In genomic region chr7:24538701-24539100, GRCm38 (mm10) we compare ENCODE assay signal across 28 mouse cellular contexts. TPM values are rescaled to one million over a fixed set of nuclear protein-coding genes. Genes with fewer than 3 reads are reported as not detected.
DNase-seq lines count a peak whose midpoint lies in the region; ATAC-seq and TF ChIP-seq lines count a peak whose summit lies in the region.
"Had no signal": no experiment of that assay in that cellular context is flagged by ENCODE, and none has a peak within 500 bp of the region (broad histone marks: within the 10 kb centered on the region; RNA-seq: fewer than 3 reads in every experiment).

No protein-coding gene starts in this region.

- no peak overlapping the region for H3K4me2 ChIP-seq in liver, postnatal 0 days (ENCODE audit: low read depth, low read length)
- H3K4me2 ChIP-seq in heart, embryonic 12.5 days: no peak overlapping the region
- H3K4me2 ChIP-seq: embryonic facial prominence, embryonic 12.5 days; heart, embryonic 13.5 days; hindbrain, embryonic 15.5 days had no signal

- H3K9me3 ChIP-seq in liver, postnatal 0 days (ENCODE audit: low read length): no peaks in the 10 kb centered on the region
- H3K9me3 ChIP-seq in heart, embryonic 12.5 days (replicated peaks): 0 out of 2 replicates have a peak, but pooled peaks cover 4% of the 10 kb centered on the region
- H3K9me3 ChIP-seq: G1E; heart, embryonic 13.5 days; hindbrain, embryonic 15.5 days had no signal

- ATAC-seq in liver, postnatal 0 days: no peak; the same call in 1 of the 2 replicates
- peak; percentile 83 for ATAC-seq in megakaryocyte progenitor cell, adult 5-6 weeks (replicated peaks; ENCODE audit: poor library complexity)
- no peak for ATAC-seq in heart, embryonic 12.5 days (ENCODE audit: insufficient number of reproducible peaks, low FRiP score)
- ATAC-seq: forebrain, postnatal 0 days; inflammation-experienced regulatory T-cells, adult 6 months; intestine, postnatal 0 days; Patski had no signal

- H3K4me3 ChIP-seq in liver, adult 2 months (ENCODE audit: insufficient read depth, low read depth, low read length): no peak overlapping the region
- no peak overlapping the region for H3K4me3 ChIP-seq in liver, postnatal 0 days (ENCODE audit: low read depth, low read length)
- no peak overlapping the region for H3K4me3 ChIP-seq in heart, embryonic 12.5 days
- H3K4me3 ChIP-seq: embryonic facial prominence, embryonic 12.5 days; heart, embryonic 13.5 days; hindbrain, embryonic 15.5 days had no signal

- no peak overlapping the region for H3K9ac ChIP-seq in liver, adult 2 months (ENCODE audit: low read depth, low read length)
- H3K9ac ChIP-seq in liver, postnatal 0 days (replicated peaks): no peak overlapping the region
- H3K9ac ChIP-seq in heart, embryonic 12.5 days: no peak overlapping the region
- H3K9ac ChIP-seq: embryonic facial prominence, embryonic 12.5 days; forebrain, postnatal 0 days; heart, embryonic 13.5 days; hindbrain, embryonic 15.5 days had no signal

- WGBS in liver, adult 2 months: 33% methylated on average over 5 of the region's 5 CpGs
- WGBS in liver, postnatal 0 days (ENCODE audit: insufficient replicate concordance): 46% methylated on average over 5 of the region's 5 CpGs
- WGBS in heart, embryonic 12.5 days: 78% methylated on average over 5 of the region's 5 CpGs

- no peak for TF ChIP-seq CTCF in liver, adult 2 months (IDR thresholded peaks at IDR 0.05; ENCODE audit: low read depth, low read length)
- no peak for TF ChIP-seq CTCF in liver, postnatal 0 days (IDR thresholded peaks at IDR 0.05; ENCODE audit: low read depth)

- intact Hi-C loops in heart, postnatal 36 days (cut with DNase I): no loop called here

- no peak overlapping the region for H3K27ac ChIP-seq in liver, adult 2 months (replicated peaks; ENCODE audit: insufficient read depth, low read depth, low read length)
- H3K27ac ChIP-seq in liver, postnatal 0 days (ENCODE audit: low read depth): no peak overlapping the region
- H3K27ac ChIP-seq in heart, embryonic 12.5 days (ENCODE audit: poor library complexity, severe bottlenecking): no peak overlapping the region
- H3K27ac ChIP-seq: embryonic facial prominence, embryonic 12.5 days; heart, embryonic 13.5 days; hindbrain, embryonic 15.5 days had no signal

- H3K36me3 ChIP-seq in liver, adult 2 months (ENCODE audit: control insufficient read depth, insufficient read depth, low read length): no peaks in the 10 kb centered on the region
- H3K36me3 ChIP-seq in liver, postnatal 0 days (replicated peaks; ENCODE audit: insufficient read depth, low read length): peaks cover 17% of the 10 kb centered on the region
- peaks cover 29% of the 10 kb centered on the region for H3K36me3 ChIP-seq in heart, embryonic 12.5 days

- no peaks in the 10 kb centered on the region for H3K27me3 ChIP-seq in liver, adult 2 months (ENCODE audit: control insufficient read depth, insufficient read depth, low read length)
- H3K27me3 ChIP-seq in liver, postnatal 0 days (ENCODE audit: insufficient read depth, low read length): no peaks in the 10 kb centered on the region
- H3K27me3 ChIP-seq in heart, embryonic 12.5 days (replicated peaks): peaks cover 6% of the 10 kb centered on the region
- H3K27me3 ChIP-seq: hindbrain, embryonic 15.5 days; Patski had no signal

- no peak for TF ChIP-seq POLR2A in liver, adult 2 months (IDR thresholded peaks at IDR 0.05; ENCODE audit: extremely low read depth, insufficient read depth, low read length)

- no peaks in the 10 kb centered on the region; the same call in 1 of the 2 replicates for H3K79me2 ChIP-seq in liver, adult 2 months (ENCODE audit: control insufficient read depth, insufficient read depth, low read length)

- DNase-seq in liver, adult 2 months (ENCODE audit: extremely low read depth, low read depth, low spot score): peak; percentile 82
- no peak for DNase-seq in liver, postnatal 0 days
- DNase-seq in ES-CJ7 (ENCODE audit: low read depth, low spot score) (peak; percentile 65), ZHBTc4 (ENCODE audit: low read depth, low spot score) (peak; percentile 67)
- no peak for DNase-seq in heart, postnatal 36 days
- DNase-seq in lung, postnatal 14 days: no peak
- DNase-seq: cerebellum, adult 11 months; cerebellum, adult 8-10 months; forebrain, postnatal 0 days; gastrocnemius, postnatal 14 days had no signal

- peaks cover 5% of the 10 kb centered on the region for H3K4me1 ChIP-seq in liver, adult 2 months (ENCODE audit: control insufficient read depth, insufficient read depth, low read length)
- peaks cover 5% of the 10 kb centered on the region; the same call in 1 of the 2 replicates for H3K4me1 ChIP-seq in liver, postnatal 0 days (ENCODE audit: insufficient read depth)
- peaks cover 7% of the 10 kb centered on the region for H3K4me1 ChIP-seq in heart, embryonic 12.5 days (replicated peaks)

- TF ChIP-seq EP300 in liver, postnatal 0 days (IDR thresholded peaks at IDR 0.05; ENCODE audit: low read depth): no peak

RNA-seq across cellular contexts. Expression of gene Pinlyp, which starts 7.2 kb away (rescaled TPM):
- total RNA-seq in liver, adult 2 months (2014; rRNA removed): not detected in 2 replicates
- not detected in 2 replicates for polyA plus RNA-seq in liver, adult 2 months (2012; rRNA removed)
- 0.13 TPM in 1 of 2 replicates, not detected in the other for polyA plus RNA-seq in liver, postnatal 0 days (2015; fragmentation: Nextera tagmentation; extraction: Ambion mirVana)
- total RNA-seq in megakaryocyte progenitor cell, adult 5-6 weeks (2015): not detected in 2 replicates
- not detected in 2 replicates for total RNA-seq in megakaryocyte progenitor cell, adult 5-6 weeks (2017)
- polyA plus RNA-seq in heart, embryonic 12.5 days (2016; fragmentation: Nextera tagmentation; extraction: Ambion mirVana): not detected in 2 replicates
- not detected for total RNA-seq in heart, postnatal 36 days (2021)
- total RNA-seq: adrenal gland, postnatal 10 days; adrenal gland, postnatal 4 days; G1E; gastrocnemius, adult 18-20 months; gastrocnemius, postnatal 14 days; heart, adult 8-10 months; heart, postnatal 4 days had no signal
- polyA plus RNA-seq: embryonic facial prominence, embryonic 12.5 days; forebrain, embryonic 11.5 days; forebrain, postnatal 0 days; G1E; heart, embryonic 13.5 days; heart, postnatal 0 days; inflammation-experienced regulatory T-cells, adult 6 months; intestine, postnatal 0 days had no signal

RNA-seq across cellular contexts. Expression of gene Xrcc1, which starts 7.4 kb away (rescaled TPM):
- total RNA-seq in liver, adult 2 months (2014; rRNA removed): 4.8 and 7.4 TPM in 2 replicates
- 12.6 and 17.1 TPM in 2 replicates for polyA plus RNA-seq in liver, adult 2 months (2012; rRNA removed)
- polyA plus RNA-seq in liver, postnatal 0 days (2015; fragmentation: Nextera tagmentation; extraction: Ambion mirVana): 17.9 and 18.0 TPM in 2 replicates
- 35.8 and 43.4 TPM in 2 replicates for total RNA-seq in megakaryocyte progenitor cell, adult 5-6 weeks (2015)
- 40.0 and 44.3 TPM in 2 replicates for total RNA-seq in megakaryocyte progenitor cell, adult 5-6 weeks (2017)
- polyA plus RNA-seq in heart, embryonic 12.5 days (2016; fragmentation: Nextera tagmentation; extraction: Ambion mirVana): 70.5 and 71.7 TPM in 2 replicates
- 10 to 100 TPM; 26.9 to 27.4 TPM for total RNA-seq in heart, postnatal 36 days (2021)

RNA-seq across cellular contexts. Expression of gene Irgq, which starts 8.2 kb away (rescaled TPM):
- total RNA-seq in liver, adult 2 months (2014; rRNA removed): 3.0 and 4.8 TPM in 2 replicates
- 12.5 and 14.0 TPM in 2 replicates for polyA plus RNA-seq in liver, adult 2 months (2012; rRNA removed)
- 1.3 and 1.6 TPM in 2 replicates for polyA plus RNA-seq in liver, postnatal 0 days (2015; fragmentation: Nextera tagmentation; extraction: Ambion mirVana)
- 3.2 and 4.4 TPM in 2 replicates for total RNA-seq in megakaryocyte progenitor cell, adult 5-6 weeks (2015)
- total RNA-seq in megakaryocyte progenitor cell, adult 5-6 weeks (2017): 4.7 and 5.3 TPM in 2 replicates
- polyA plus RNA-seq in heart, embryonic 12.5 days (2016; fragmentation: Nextera tagmentation; extraction: Ambion mirVana): 9.0 TPM in 2 replicates
- 10 to 100 TPM; 16.4 to 16.5 TPM for total RNA-seq in heart, postnatal 36 days (2021)

RNA-seq across cellular contexts. Expression of gene AC161166.1, which starts 26.4 kb away (rescaled TPM):
- not detected in 2 replicates for total RNA-seq in liver, adult 2 months (2014; rRNA removed)
- not detected in 2 replicates for polyA plus RNA-seq in liver, adult 2 months (2012; rRNA removed)
- polyA plus RNA-seq in liver, postnatal 0 days (2015; fragmentation: Nextera tagmentation; extraction: Ambion mirVana): not detected in 2 replicates
- total RNA-seq in megakaryocyte progenitor cell, adult 5-6 weeks (2015): not detected in 2 replicates
- not detected in 2 replicates for total RNA-seq in megakaryocyte progenitor cell, adult 5-6 weeks (2017)
- polyA plus RNA-seq in heart, embryonic 12.5 days (2016; fragmentation: Nextera tagmentation; extraction: Ambion mirVana): 0.37 and 0.40 TPM in 2 replicates
- total RNA-seq in heart, postnatal 36 days (2021): not detected
- total RNA-seq: adrenal gland, postnatal 10 days; adrenal gland, postnatal 4 days; forebrain, postnatal 0 days; gastrocnemius, adult 18-20 months; gastrocnemius, postnatal 14 days; heart, adult 8-10 months; heart, postnatal 4 days had no signal
- polyA plus RNA-seq: brain, embryonic 14.5 days; cortical plate, adult 2 months; G1E; inflammation-experienced regulatory T-cells, adult 6 months had no signal

RNA-seq across cellular contexts. Expression of gene Zfp428, which starts 31.9 kb away (rescaled TPM):
- total RNA-seq in liver, adult 2 months (2014; rRNA removed): 1.4 TPM in 2 replicates
- 2.3 and 3.3 TPM in 2 replicates for polyA plus RNA-seq in liver, adult 2 months (2012; rRNA removed)
- polyA plus RNA-seq in liver, postnatal 0 days (2015; fragmentation: Nextera tagmentation; extraction: Ambion mirVana): 3.3 and 4.1 TPM in 2 replicates
- 2.0 and 2.2 TPM in 2 replicates for total RNA-seq in megakaryocyte progenitor cell, adult 5-6 weeks (2015)
- total RNA-seq in megakaryocyte progenitor cell, adult 5-6 weeks (2017): 1.3 and 3.6 TPM in 2 replicates
- polyA plus RNA-seq in heart, embryonic 12.5 days (2016; fragmentation: Nextera tagmentation; extraction: Ambion mirVana): 31.9 and 35.8 TPM in 2 replicates
- total RNA-seq in heart, postnatal 36 days (2021): 10 to 100 TPM; 11.5 to 13.8 TPM

Comparison
In these comparisons a context has a peak if more than half of its experiments do, and no peak if none do; other contexts are left out.
1. DNase-seq: peak in liver, adult 2 months (single experiment), ES-CJ7 (single experiment) and ZHBTc4 (single experiment); none in liver, postnatal 0 days (single experiment), heart, postnatal 36 days (0 of 2) and lung, postnatal 14 days (single experiment).